Mouse (Mus musculus) stomach, embryonic 15.5 days (tissue): ENCODE measurements around the gene Gadd45gip1. TPM values are rescaled to one million over a fixed set of nuclear protein-coding genes. Genes with fewer than 3 reads are reported as not detected.
A peak's percentile ranks its signal among the peaks of the same experiment; 100 is the strongest.

Experiments used
- ATAC-seq: fragments of 200-750 bp; cut with Nextera tagmentation; 2 replicates; pipeline ENCODE4 v1.8.0; 2017; ENCODE audit warnings: low read depth, moderate number of reproducible peaks, moderate TSS enrichment; ENCODE audit not compliant: insufficient read depth, low FRiP score
- H3K27ac ChIP-seq: fragments of 300-500 bp; sonication (generic); 2 replicates; pipeline ENCODE4 v1.5.1; 2015; ENCODE audit warnings: mild to moderate bottlenecking, inconsistent platforms
- H3K27me3 ChIP-seq: fragments of 300-500 bp; sonication (generic); replicated peaks from 2 replicates; pipeline ENCODE4 v1.6.1; 2015; ENCODE audit warnings: inconsistent platforms
- H3K36me3 ChIP-seq: fragments of 300-500 bp; sonication (generic); 2 replicates; pipeline ENCODE4 v1.6.1; 2015; ENCODE audit warnings: inconsistent platforms
- H3K4me1 ChIP-seq: fragments of 300-500 bp; sonication (generic); 2 replicates; pipeline ENCODE4 v1.6.1; 2015; ENCODE audit warnings: inconsistent platforms
- H3K4me2 ChIP-seq: fragments of 300-500 bp; sonication (generic); 2 replicates; pipeline ENCODE4 v1.6.1; 2015; ENCODE audit warnings: mild to moderate bottlenecking, inconsistent platforms
- H3K4me3 ChIP-seq: fragments of 300-500 bp; sonication (generic); replicated peaks from 2 replicates; pipeline ENCODE4 v1.5.1; 2015; ENCODE audit warnings: inconsistent platforms
- H3K9ac ChIP-seq: fragments of 300-500 bp; sonication (generic); 2 replicates; pipeline ENCODE4 v1.6.1; 2015; ENCODE audit warnings: inconsistent platforms
- H3K9me3 ChIP-seq: fragments of 300-500 bp; sonication (generic); 2 replicates; pipeline ENCODE4 v1.6.1; 2016; ENCODE audit warnings: inconsistent platforms
- WGBS: fragments of 180-500 bp; shearing (Covaris S2); methylation state at CpG from one replicate; pipeline ENCODE4 v1.1.7; 2015; 5-methylcytosine and 5-hydroxymethylcytosine counted together
- microRNA-seq: library from miRNA; unstranded; fragments of <30 nt; microRNA quantifications from one replicate; pipeline ENCODE4, GENCODE M21; 2016
- polyA plus RNA-seq: library from polyadenylated mRNA; unstranded; fragments of >200 nt; fragmentation: Nextera tagmentation; extraction: Ambion mirVana; gene quantifications from 2 replicates; pipeline ENCODE4 v1.2.1, GENCODE M21; 2015

Gadd45gip1 gene
- polyA plus RNA-seq, 1 experiment from 2014 or later, result 54.5 TPM

GRCm38 (mm10) chr8:84877297-84878035, 46.1 kb downstream of the Gadd45gip1 start:
- Histone ChIP-seq H3K4me1 (peaks cover 6% of the 10 kb centered on the region), H3K27me3 (no peaks in the 10 kb centered on the region), H3K4me3 (no peak overlapping the region), H3K36me3 (no peaks in the 10 kb centered on the region), H3K27ac (no peak overlapping the region), H3K9ac (no peak overlapping the region), H3K4me2 (no peak overlapping the region), H3K9me3 (no peaks in the 10 kb centered on the region)
- no peak for ATAC-seq
- 75% methylated on average over 3 of the region's 3 CpGs for WGBS

- Histone ChIP-seq H3K9me3 (no peaks in the 10 kb centered on the region), H3K4me3 (no peak overlapping the region), H3K27ac (no peak overlapping the region), H3K27me3 (no peaks in the 10 kb centered on the region), H3K4me1 (no peaks in the 10 kb centered on the region), H3K36me3 (no peaks in the 10 kb centered on the region), H3K9ac (no peak overlapping the region), H3K4me2 (no peak overlapping the region)
- no peak for ATAC-seq
- whole genome bisulfite sequencing, result 80% methylated on average over 1 of the region's 1 CpGs
Measured at GRCm38 (mm10) chr8:84878915-84879314, 47.6 kb downstream of the Gadd45gip1 start.

- 88% methylated on average over 4 of the region's 4 CpGs for WGBS
- Histone ChIP-seq H3K4me3 (no peak overlapping the region), H3K36me3 (peaks cover 7% of the 10 kb centered on the region)
Measured at GRCm38 (mm10) chr8:84884728-84885127, 53.4 kb downstream of the Gadd45gip1 start.

More at GRCm38 (mm10) chr8:84884728-84885127, 53.4 kb downstream of the Gadd45gip1 start:
- Histone ChIP-seq H3K4me1 (no peaks in the 10 kb centered on the region), H3K27ac (no peak overlapping the region), H3K4me2 (no peak overlapping the region), H3K9me3 (no peaks in the 10 kb centered on the region), H3K9ac (no peak overlapping the region), H3K27me3 (no peaks in the 10 kb centered on the region)
- ATAC-seq, result no peak

Small RNA genes within 50 kb of the gene (microRNA-seq; reads per million reads assigned to microRNA genes)
- gene Mir7069, result 2.1 reads per million, percentile 4 among the genes with 10 or more reads in this experiment

Other genes starting within 250 kb of the Gadd45gip1 start
- 86.4 and 90.3 TPM in 2 replicates for gene Ier2, start 168.7 kb upstream of the Gadd45gip1 start, polyA plus RNA-seq
- gene Trmt1, start 145.2 kb upstream of the Gadd45gip1 start, polyA plus RNA-seq, result 56.2 and 63.9 TPM in 2 replicates
- gene Nacc1, start 143.7 kb upstream of the Gadd45gip1 start, polyA plus RNA-seq, result 15.8 and 17.4 TPM in 2 replicates
- 7.1 and 9.7 TPM in 2 replicates for gene Lyl1, start 130.1 kb upstream of the Gadd45gip1 start, polyA plus RNA-seq
- 3.5 and 4.1 TPM in 2 replicates for gene G430095P16Rik, start 108.5 kb upstream of the Gadd45gip1 start, polyA plus RNA-seq
- 28.7 and 29.3 TPM in 2 replicates for gene Nfix, start 31.2 kb upstream of the Gadd45gip1 start, polyA plus RNA-seq
- 6.3 and 6.9 TPM in 2 replicates for gene Dand5, start 8.7 kb upstream of the Gadd45gip1 start, polyA plus RNA-seq
- 115 and 130 TPM in 2 replicates for gene Rad23a, start 9.1 kb downstream of the Gadd45gip1 start, polyA plus RNA-seq
- 938 and 1,051 TPM in 2 replicates for gene Calr, start 15.4 kb downstream of the Gadd45gip1 start, polyA plus RNA-seq
- 89.5 and 90.1 TPM in 2 replicates for gene Farsa, start 25.5 kb downstream of the Gadd45gip1 start, polyA plus RNA-seq
- gene Syce2, start 40.6 kb downstream of the Gadd45gip1 start, polyA plus RNA-seq, result 56.1 and 63.7 TPM in 2 replicates
- gene Gcdh, start 62.4 kb downstream of the Gadd45gip1 start, polyA plus RNA-seq, result 42.6 and 45.9 TPM in 2 replicates
- 14.8 and 39.3 TPM in 2 replicates for gene Klf1, start 70.4 kb downstream of the Gadd45gip1 start, polyA plus RNA-seq
- 12.3 and 14.2 TPM in 2 replicates for gene Dnase2a, start 77.0 kb downstream of the Gadd45gip1 start, polyA plus RNA-seq
- 1.9 and 2.2 TPM in 2 replicates for gene Mast1, start 105.8 kb downstream of the Gadd45gip1 start, polyA plus RNA-seq
- gene Rtbdn, start 115.5 kb downstream of the Gadd45gip1 start, polyA plus RNA-seq, result 0.28 and 0.64 TPM in 2 replicates
- gene Gm49661, start 137.9 kb downstream of the Gadd45gip1 start, polyA plus RNA-seq, result not detected in 2 replicates
- 637 and 677 TPM in 2 replicates for gene Prdx2, start 138.1 kb downstream of the Gadd45gip1 start, polyA plus RNA-seq
- gene Rnaseh2a, start 138.2 kb downstream of the Gadd45gip1 start, polyA plus RNA-seq, result 112 and 113 TPM in 2 replicates
- 33.4 and 49.6 TPM in 2 replicates for gene Junb, start 147.2 kb downstream of the Gadd45gip1 start, polyA plus RNA-seq
- gene Hook2, start 159.1 kb downstream of the Gadd45gip1 start, polyA plus RNA-seq, result 46.3 and 51.1 TPM in 2 replicates
- gene Best2, start 183.0 kb downstream of the Gadd45gip1 start, polyA plus RNA-seq, result 0.23 and 0.49 TPM in 2 replicates
- gene Asna1, start 193.8 kb downstream of the Gadd45gip1 start, polyA plus RNA-seq, result 108 and 115 TPM in 2 replicates
- 104 and 132 TPM in 2 replicates for gene Trir, start 195.3 kb downstream of the Gadd45gip1 start, polyA plus RNA-seq
- gene Tnpo2, start 205.4 kb downstream of the Gadd45gip1 start, polyA plus RNA-seq, result 26.9 and 31.9 TPM in 2 replicates
- 29.0 and 29.4 TPM in 2 replicates for gene Fbxw9, start 228.5 kb downstream of the Gadd45gip1 start, polyA plus RNA-seq
- 0.70 and 0.86 TPM in 2 replicates for gene Gm5741, start 236.5 kb downstream of the Gadd45gip1 start, polyA plus RNA-seq
- 50.6 and 60.0 TPM in 2 replicates for gene Dhps, start 240.2 kb downstream of the Gadd45gip1 start, polyA plus RNA-seq
- gene Wdr83os, start 249.2 kb downstream of the Gadd45gip1 start, polyA plus RNA-seq, result 131 and 142 TPM in 2 replicates
- gene Wdr83, start 249.8 kb downstream of the Gadd45gip1 start, polyA plus RNA-seq, result 40.6 and 41.1 TPM in 2 replicates